Mouse (Mus musculus): ENCODE data around the gene Wdr43.

DNA sequence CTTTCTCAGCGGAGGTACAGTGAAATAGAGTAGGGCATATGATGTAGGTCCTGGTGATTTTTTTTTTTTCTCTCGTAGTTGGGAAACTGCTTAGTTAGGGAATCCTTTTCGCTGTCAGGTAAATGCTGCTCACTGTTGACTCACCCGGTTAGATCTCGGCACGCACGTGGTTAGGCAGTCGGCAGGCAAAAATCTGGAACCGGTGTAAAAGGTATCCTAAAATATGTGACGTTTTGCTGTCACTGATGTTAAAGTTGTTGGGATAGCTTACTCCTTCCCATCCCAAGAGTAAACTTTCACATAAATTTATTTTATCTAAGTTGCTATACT lies 1.3 kb downstream of the Wdr43 start:
- TF ChIP-seq GATA1 (IDR thresholded peaks at IDR 0.05; ENCODE audit: low read length): no peak
- TF ChIP-seq TAL1 (IDR thresholded peaks at IDR 0.05; ENCODE audit: low read length): no peak
